9 mouse cellular contexts compared by ENCODE assay signal in genomic region chr2:114622550-114622939, GRCm38 (mm10). TPM values are rescaled to one million over a fixed set of nuclear protein-coding genes. Genes with fewer than 3 reads are reported as not detected.
DNase-seq lines count a peak whose midpoint lies in the region; ATAC-seq and TF ChIP-seq lines count a peak whose summit lies in the region.
"Had no signal": no experiment of that assay in that cellular context is flagged by ENCODE, and none has a peak within 500 bp of the region (broad histone marks: within the 10 kb centered on the region; RNA-seq: fewer than 3 reads in every experiment).

No protein-coding gene starts in this region.

- H3K9ac ChIP-seq in midbrain, postnatal 0 days (replicated peaks; ENCODE audit: low read length, poor library complexity, severe bottlenecking) = no peak overlapping the region
- H3K9ac ChIP-seq in kidney, embryonic 14.5 days (ENCODE audit: low read depth, low read length) = no peak overlapping the region
- H3K9ac ChIP-seq in neural tube, embryonic 15.5 days (replicated peaks) = no peak overlapping the region
- H3K9ac ChIP-seq in liver, embryonic 12.5 days = no peak overlapping the region
- H3K9ac ChIP-seq: liver, embryonic 15.5 days had no signal

- peak; percentile 41 for DNase-seq in embryo, embryonic 9.5 days (ENCODE audit: extremely low spot score)
- no peak for DNase-seq in embryo, embryonic 11 days
- DNase-seq in midbrain, embryonic 10.5 days (ENCODE audit: low spot score) = no peak
- DNase-seq in midbrain, postnatal 0 days (ENCODE audit: low spot score) = no peak
- no peak for DNase-seq in retina, embryonic 14.5 days (ENCODE audit: low spot score)

- WGBS in midbrain, embryonic 10.5 days = 8% methylated on average over 2 of the region's 2 CpGs
- WGBS in midbrain, postnatal 0 days = 4% methylated on average over 2 of the region's 2 CpGs
- WGBS in kidney, embryonic 14.5 days = 13% methylated on average over 2 of the region's 2 CpGs
- WGBS in neural tube, embryonic 15.5 days = 5% methylated on average over 2 of the region's 2 CpGs
- 19% methylated on average over 2 of the region's 2 CpGs for WGBS in liver, embryonic 12.5 days (ENCODE audit: insufficient replicate concordance)

- H3K27ac ChIP-seq in midbrain, embryonic 10.5 days (replicated peaks) = 0 out of 2 replicates have a peak overlapping the region, but pooled peaks have one; percentile 25
- no peak overlapping the region for H3K27ac ChIP-seq in midbrain, postnatal 0 days (ENCODE audit: low read depth, low read length)
- H3K27ac ChIP-seq in kidney, embryonic 14.5 days (ENCODE audit: low read depth, low read length) = no peak overlapping the region
- H3K27ac ChIP-seq in neural tube, embryonic 15.5 days (replicated peaks) = peak overlapping the region; percentile 24
- no peak overlapping the region for H3K27ac ChIP-seq in liver, embryonic 12.5 days
- H3K27ac ChIP-seq: liver, embryonic 15.5 days had no signal

- no peak for ATAC-seq in midbrain, postnatal 0 days (ENCODE audit: low FRiP score)
- ATAC-seq in kidney, embryonic 14.5 days (ENCODE audit: low FRiP score, low TSS enrichment) = peak; percentile 69; the same call in 1 of the 2 replicates
- ATAC-seq in neural tube, embryonic 15.5 days (ENCODE audit: low FRiP score) = no peak; the same call in 1 of the 2 replicates
- no peak for ATAC-seq in liver, embryonic 12.5 days

- H3K36me3 ChIP-seq in midbrain, embryonic 10.5 days = no peaks in the 10 kb centered on the region
- no peaks in the 10 kb centered on the region for H3K36me3 ChIP-seq in midbrain, postnatal 0 days (ENCODE audit: insufficient read depth, low read length)
- no peaks in the 10 kb centered on the region for H3K36me3 ChIP-seq in kidney, embryonic 14.5 days (ENCODE audit: control insufficient read depth, insufficient read depth, low read length)
- H3K36me3 ChIP-seq in neural tube, embryonic 15.5 days = no peaks in the 10 kb centered on the region
- H3K36me3 ChIP-seq in liver, embryonic 12.5 days = no peaks in the 10 kb centered on the region
- H3K36me3 ChIP-seq: liver, embryonic 15.5 days had no signal

- no peak overlapping the region for H3K4me3 ChIP-seq in midbrain, embryonic 10.5 days
- no peak overlapping the region for H3K4me3 ChIP-seq in midbrain, postnatal 0 days (ENCODE audit: low read depth, low read length)
- no peak overlapping the region for H3K4me3 ChIP-seq in kidney, embryonic 14.5 days (ENCODE audit: low read length)
- H3K4me3 ChIP-seq in neural tube, embryonic 15.5 days (replicated peaks) = no peak overlapping the region
- H3K4me3 ChIP-seq in liver, embryonic 12.5 days = no peak overlapping the region
- H3K4me3 ChIP-seq: liver, embryonic 15.5 days had no signal

- H3K4me1 ChIP-seq in midbrain, embryonic 10.5 days = peaks cover 15% of the 10 kb centered on the region
- no peaks in the 10 kb centered on the region for H3K4me1 ChIP-seq in midbrain, postnatal 0 days (ENCODE audit: insufficient read depth, low read length)
- H3K4me1 ChIP-seq in kidney, embryonic 14.5 days (ENCODE audit: control insufficient read depth, insufficient read depth, low read length) = no peaks in the 10 kb centered on the region
- peaks cover 7% of the 10 kb centered on the region for H3K4me1 ChIP-seq in neural tube, embryonic 15.5 days
- peaks cover 7% of the 10 kb centered on the region; the same call in 1 of the 2 replicates for H3K4me1 ChIP-seq in liver, embryonic 12.5 days
- H3K4me1 ChIP-seq: liver, embryonic 15.5 days had no signal

- TF ChIP-seq CTCF in midbrain, postnatal 0 days (IDR thresholded peaks at IDR 0.05) = no peak

- H3K9me3 ChIP-seq in midbrain, embryonic 10.5 days (replicated peaks) = no peaks in the 10 kb centered on the region
- no peaks in the 10 kb centered on the region for H3K9me3 ChIP-seq in midbrain, postnatal 0 days (ENCODE audit: low read length)
- H3K9me3 ChIP-seq in kidney, embryonic 14.5 days (ENCODE audit: control insufficient read depth, low read length) = no peaks in the 10 kb centered on the region
- H3K9me3 ChIP-seq in neural tube, embryonic 15.5 days (replicated peaks) = no peaks in the 10 kb centered on the region
- H3K9me3 ChIP-seq in liver, embryonic 12.5 days (replicated peaks) = no peaks in the 10 kb centered on the region
- H3K9me3 ChIP-seq: liver, embryonic 15.5 days had no signal

- no peaks in the 10 kb centered on the region for H3K27me3 ChIP-seq in midbrain, embryonic 10.5 days (ENCODE audit: low read depth, poor library complexity, severe bottlenecking)
- no peaks in the 10 kb centered on the region for H3K27me3 ChIP-seq in midbrain, postnatal 0 days (ENCODE audit: insufficient read depth, low read length)
- H3K27me3 ChIP-seq in kidney, embryonic 14.5 days (ENCODE audit: control insufficient read depth, insufficient read depth, low read length) = no peaks in the 10 kb centered on the region
- no peaks in the 10 kb centered on the region for H3K27me3 ChIP-seq in neural tube, embryonic 15.5 days (replicated peaks)
- no peaks in the 10 kb centered on the region for H3K27me3 ChIP-seq in liver, embryonic 12.5 days (replicated peaks)
- H3K27me3 ChIP-seq: liver, embryonic 15.5 days had no signal

- H3K4me2 ChIP-seq in midbrain, postnatal 0 days (ENCODE audit: low read depth, low read length, poor library complexity, severe bottlenecking) = no peak overlapping the region
- no peak overlapping the region for H3K4me2 ChIP-seq in kidney, embryonic 14.5 days (replicated peaks; ENCODE audit: low read depth, low read length)
- H3K4me2 ChIP-seq in neural tube, embryonic 15.5 days = peak overlapping the region; percentile 32
- no peak overlapping the region for H3K4me2 ChIP-seq in liver, embryonic 12.5 days
- H3K4me2 ChIP-seq: liver, embryonic 15.5 days had no signal

RNA-seq across cellular contexts. Expression of gene Dph6, which starts 32.2 kb away (rescaled TPM):
- polyA plus RNA-seq in midbrain, embryonic 10.5 days (2016; fragmentation: Nextera tagmentation; extraction: Ambion mirVana) = 18.5 and 18.7 TPM in 2 replicates
- total RNA-seq in midbrain, postnatal 0 days (2014; rRNA removed) = 11.0 and 14.5 TPM in 2 replicates
- polyA plus RNA-seq in midbrain, postnatal 0 days (2015; fragmentation: Nextera tagmentation; extraction: Ambion mirVana) = 13.2 and 14.6 TPM in 2 replicates
- polyA plus RNA-seq in kidney, embryonic 14.5 days (2014; fragmentation: Nextera tagmentation; extraction: Ambion mirVana) = 34.2 and 37.2 TPM in 2 replicates
- 15.7 and 18.1 TPM in 2 replicates for polyA plus RNA-seq in neural tube, embryonic 15.5 days (2015; fragmentation: Nextera tagmentation; extraction: Ambion mirVana)
- polyA plus RNA-seq in liver, embryonic 12.5 days (2016; fragmentation: Nextera tagmentation; extraction: Ambion mirVana) = 14.1 and 14.5 TPM in 2 replicates

Comparison
In these comparisons a context has a peak if more than half of its experiments do, and no peak if none do; other contexts are left out.
1. H3K27ac ChIP-seq: peak in midbrain, embryonic 10.5 days (single experiment) and neural tube, embryonic 15.5 days (single experiment); none in midbrain, postnatal 0 days (single experiment), kidney, embryonic 14.5 days (single experiment) and liver, embryonic 12.5 days (single experiment).